Mouse (Mus musculus) large intestine, adult 2 months (tissue): Measurements from ENCODE around the gene Cul4b. TPM values are rescaled to one million over a fixed set of nuclear protein-coding genes. Genes with fewer than 3 reads are reported as not detected.

Source experiments
- polyA plus RNA-seq: library from polyadenylated mRNA; depleted of rRNA; stranded (reverse); fragments of >200 nt; gene quantifications from 2 replicates; pipeline ENCODE4 v1.2.3, GENCODE M21; 2012; rRNA removed

Cul4b gene
- polyA plus RNA-seq, 1 experiment = 1.6 TPM

Other genes with a start within 250 kb of the Cul4b start
- gene Lamp2, start 119.7 kb downstream of the Cul4b start, polyA plus RNA-seq = 35.4 and 64.3 TPM in 2 replicates
- 9.0 and 10.3 TPM in 2 replicates for gene Mcts1, start 24.4 kb upstream of the Cul4b start, polyA plus RNA-seq
- gene C1galt1c1, start 58.9 kb upstream of the Cul4b start, polyA plus RNA-seq = 22.1 and 24.1 TPM in 2 replicates
- not detected in 2 replicates for gene 6030498E09Rik, start 196.5 kb upstream of the Cul4b start, polyA plus RNA-seq